In the genomic region with DNA sequence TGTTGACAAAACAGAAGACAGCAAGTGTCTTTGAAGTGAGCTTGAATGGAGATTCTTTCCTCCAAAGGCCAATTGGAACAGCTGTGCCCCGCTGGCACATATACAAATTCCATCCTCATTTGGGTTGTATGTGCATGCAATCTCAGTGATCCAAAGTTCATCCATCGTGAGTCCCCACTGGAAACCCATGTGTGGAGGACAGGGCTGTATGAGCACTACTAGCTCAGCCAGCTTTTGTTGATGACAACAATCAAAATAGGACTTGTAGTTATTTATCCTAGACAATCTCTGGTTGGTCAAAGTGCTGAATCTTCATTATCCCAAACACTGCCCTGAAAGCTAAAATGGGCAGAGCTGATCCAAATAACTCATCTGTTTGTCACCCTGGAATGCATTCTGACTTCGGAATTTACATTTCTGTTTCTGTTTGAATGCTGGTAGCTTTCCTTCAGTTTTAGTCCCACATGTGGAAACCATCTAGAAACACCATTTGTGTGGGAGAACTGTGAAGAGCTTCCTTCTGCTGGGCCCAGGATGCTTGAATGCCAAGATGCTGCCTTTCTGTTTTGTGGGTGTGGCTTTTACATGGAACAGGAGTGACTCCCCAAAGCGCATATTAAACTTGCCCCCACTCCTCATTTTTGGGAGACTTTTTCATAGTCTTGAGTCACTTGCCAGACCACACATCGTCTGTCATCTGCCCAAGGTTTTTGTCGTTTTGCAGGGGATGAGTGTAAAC, we compare ENCODE assay signal across 13 mouse cellular contexts.
DNase-seq lines count a peak whose midpoint lies in the region; ATAC-seq and TF ChIP-seq lines count a peak whose summit lies in the region.
"Had no signal": no experiment of that assay in that cellular context is flagged by ENCODE, and none has a peak within 500 bp of the region (broad histone marks: within the 10 kb centered on the region; RNA-seq: fewer than 3 reads in every experiment).

No protein-coding gene starts in this region.

- no peak overlapping the region for H3K9ac ChIP-seq in embryonic facial prominence, embryonic 14.5 days (ENCODE audit: low read depth, low read length)
- H3K9ac ChIP-seq in lung, postnatal 0 days (replicated peaks; ENCODE audit: low read depth): no peak overlapping the region
- H3K9ac ChIP-seq: intestine, embryonic 15.5 days; liver, embryonic 15.5 days had no signal

- peaks cover 11% of the 10 kb centered on the region; the same call in 1 of the 2 replicates for H3K4me1 ChIP-seq in embryonic facial prominence, embryonic 14.5 days (ENCODE audit: control insufficient read depth, insufficient read depth, low read length)
- no peaks in the 10 kb centered on the region for H3K4me1 ChIP-seq in lung, postnatal 0 days (ENCODE audit: insufficient read depth, low read depth, low read length)
- H3K4me1 ChIP-seq: liver, embryonic 15.5 days had no signal

- peak; percentile 44; the same call in 1 of the 2 replicates for ATAC-seq in embryonic facial prominence, embryonic 14.5 days (ENCODE audit: low read depth)
- ATAC-seq in lung, postnatal 0 days: peak; percentile 54
- ATAC-seq: intestine, embryonic 15.5 days had no signal

- 56% methylated on average over 6 of the region's 6 CpGs for WGBS in embryonic facial prominence, embryonic 14.5 days
- WGBS in lung, postnatal 0 days: 56% methylated on average over 6 of the region's 6 CpGs

- no peaks in the 10 kb centered on the region for H3K27me3 ChIP-seq in embryonic facial prominence, embryonic 14.5 days (replicated peaks; ENCODE audit: control insufficient read depth, insufficient read depth, low read length)
- no peaks in the 10 kb centered on the region for H3K27me3 ChIP-seq in lung, postnatal 0 days (replicated peaks; ENCODE audit: insufficient read depth, low read length)
- H3K27me3 ChIP-seq: CH12.LX; intestine, embryonic 15.5 days; liver, embryonic 15.5 days had no signal

- TF ChIP-seq CTCF in lung, postnatal 0 days (IDR thresholded peaks at IDR 0.05): no peak

- no peak overlapping the region for H3K4me2 ChIP-seq in embryonic facial prominence, embryonic 14.5 days (ENCODE audit: low read depth, low read length)
- no peak overlapping the region for H3K4me2 ChIP-seq in lung, postnatal 0 days (replicated peaks; ENCODE audit: low read depth, low read length)
- H3K4me2 ChIP-seq: intestine, embryonic 15.5 days; liver, embryonic 15.5 days had no signal

- peak; percentile 62 for TF ChIP-seq EP300 in lung, postnatal 0 days (IDR thresholded peaks at IDR 0.05)

- H3K4me3 ChIP-seq in embryonic facial prominence, embryonic 14.5 days (ENCODE audit: low read depth, low read length): no peak overlapping the region
- H3K4me3 ChIP-seq in lung, postnatal 0 days (ENCODE audit: low read depth, low read length): no peak overlapping the region
- H3K4me3 ChIP-seq: intestine, embryonic 15.5 days; liver, embryonic 15.5 days had no signal

- no peaks in the 10 kb centered on the region for H3K9me3 ChIP-seq in embryonic facial prominence, embryonic 14.5 days (ENCODE audit: control insufficient read depth, low read length)
- no peaks in the 10 kb centered on the region for H3K9me3 ChIP-seq in lung, postnatal 0 days (ENCODE audit: low read length)
- H3K9me3 ChIP-seq: intestine, embryonic 15.5 days; liver, embryonic 15.5 days had no signal

- 0 out of 2 replicates have a peak overlapping the region, but pooled peaks have one; percentile 3 for H3K27ac ChIP-seq in embryonic facial prominence, embryonic 14.5 days (replicated peaks; ENCODE audit: low read depth, low read length)
- H3K27ac ChIP-seq in lung, postnatal 0 days (ENCODE audit: low read length): no peak overlapping the region
- H3K27ac ChIP-seq: intestine, embryonic 15.5 days; liver, embryonic 15.5 days had no signal

- H3K36me3 ChIP-seq in embryonic facial prominence, embryonic 14.5 days (ENCODE audit: control insufficient read depth, insufficient read depth, low read length): no peaks in the 10 kb centered on the region
- H3K36me3 ChIP-seq in lung, postnatal 0 days (ENCODE audit: insufficient read depth, low read length): no peaks in the 10 kb centered on the region
- H3K36me3 ChIP-seq: intestine, embryonic 15.5 days; liver, embryonic 15.5 days had no signal

- peak; percentile 35 for DNase-seq in layer of hippocampus, adult 9-10 months (ENCODE audit: low spot score)
- no peak for DNase-seq in layer of hippocampus, postnatal 14 days (ENCODE audit: low spot score in 2 of 2)
- DNase-seq in Muller cell, postnatal 12 days (ENCODE audit: inconsistent ontology term): peak; percentile 47
- peak; percentile 81 for DNase-seq in embryonic facial prominence, embryonic 14.5 days (ENCODE audit: low spot score)
- peak; percentile 59 for DNase-seq in lung, postnatal 0 days (ENCODE audit: low spot score)
- no peak for DNase-seq in embryo, embryonic 9.5 days (ENCODE audit: extremely low spot score)
- DNase-seq in adrenal gland, postnatal 4 days (ENCODE audit: low spot score in 2 of 2): no peak
- DNase-seq: cerebellum, adult 9-10 months; gastrocnemius, postnatal 14 days; thymus, postnatal 25 days had no signal

Comparison
In these comparisons a context has a peak if more than half of its experiments do, and no peak if none do; other contexts are left out.
1. DNase-seq: peak in layer of hippocampus, adult 9-10 months (single experiment), Muller cell, postnatal 12 days (single experiment), embryonic facial prominence, embryonic 14.5 days (single experiment) and lung, postnatal 0 days (single experiment); none in layer of hippocampus, postnatal 14 days (0 of 2), embryo, embryonic 9.5 days (single experiment) and adrenal gland, postnatal 4 days (0 of 2).